Mouse (Mus musculus) adrenal gland (tissue): ENCODE measurements around the gene Prdx5.

ENCODE experiments used
- microRNA-seq, 2 experiments: library from miRNA; unstranded; fragments of <30 nt; microRNA quantifications; one replicate each; pipeline ENCODE4; 2019

Gene Prdx5

Small RNA genes lying within 50 kb of the gene (microRNA-seq; reads per million reads assigned to microRNA genes)
- gene Mir6990: 0.92 to 0.99 reads per million in 2 experiments
